Mouse (Mus musculus) B cell, adult 2 months (primary cell): ENCODE data around the gene Tenm4.
A peak's percentile ranks its signal among the peaks of the same experiment; 100 is the strongest.

Source experiments
- DNase-seq, 2 experiments: peaks; one replicate each; pipeline ENCODE4 v3.0.0; 2022

The Tenm4 gene

DNA sequence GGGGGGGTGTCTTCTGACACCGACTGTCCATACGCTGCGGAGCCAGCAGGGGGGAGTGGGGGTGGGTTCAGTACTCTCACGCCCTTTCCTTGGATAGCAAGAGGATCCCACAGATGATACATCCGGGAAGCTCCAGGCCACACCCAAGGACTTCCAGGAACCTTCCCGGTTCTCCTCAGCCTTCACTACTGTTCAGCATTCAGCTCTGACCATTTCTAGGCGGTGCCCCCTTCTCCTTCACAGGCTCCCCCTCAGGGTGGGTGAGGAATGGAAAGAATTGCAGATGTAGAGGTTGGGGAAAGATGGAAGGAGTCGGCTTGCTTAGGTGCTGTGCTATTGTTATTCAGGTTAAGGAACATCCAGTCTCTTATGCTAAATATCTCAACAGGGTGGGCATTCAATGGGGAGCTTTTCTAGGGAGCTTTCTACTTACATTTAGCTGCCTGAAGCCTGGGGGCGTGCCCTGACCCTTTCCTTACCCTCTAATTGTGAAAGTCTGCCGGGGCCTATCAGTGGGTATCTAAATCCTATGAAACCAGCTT, 33.8 kb downstream of the Tenm4 start:
- DNase-seq: no peak

DNA sequence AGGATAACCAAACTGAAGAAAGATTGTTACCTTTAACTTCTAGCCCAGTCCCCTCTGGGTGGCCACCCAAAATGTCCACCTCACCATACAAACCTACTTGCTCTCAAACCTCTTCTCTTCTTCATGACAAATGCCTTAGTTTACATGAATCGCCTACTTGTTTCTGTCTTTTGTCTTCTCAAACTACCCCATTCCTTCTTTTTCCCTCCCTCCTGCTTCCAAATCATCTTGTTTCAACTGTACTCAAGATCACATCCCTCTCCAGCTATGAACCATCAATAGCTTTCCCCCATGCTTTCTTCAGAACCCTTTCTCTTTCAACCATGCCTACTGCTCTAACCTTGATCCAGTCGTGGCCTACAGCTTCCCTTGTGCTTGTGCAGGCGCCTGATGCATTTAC, 36.0 kb downstream of the Tenm4 start:
- no peak for DNase-seq

DNA sequence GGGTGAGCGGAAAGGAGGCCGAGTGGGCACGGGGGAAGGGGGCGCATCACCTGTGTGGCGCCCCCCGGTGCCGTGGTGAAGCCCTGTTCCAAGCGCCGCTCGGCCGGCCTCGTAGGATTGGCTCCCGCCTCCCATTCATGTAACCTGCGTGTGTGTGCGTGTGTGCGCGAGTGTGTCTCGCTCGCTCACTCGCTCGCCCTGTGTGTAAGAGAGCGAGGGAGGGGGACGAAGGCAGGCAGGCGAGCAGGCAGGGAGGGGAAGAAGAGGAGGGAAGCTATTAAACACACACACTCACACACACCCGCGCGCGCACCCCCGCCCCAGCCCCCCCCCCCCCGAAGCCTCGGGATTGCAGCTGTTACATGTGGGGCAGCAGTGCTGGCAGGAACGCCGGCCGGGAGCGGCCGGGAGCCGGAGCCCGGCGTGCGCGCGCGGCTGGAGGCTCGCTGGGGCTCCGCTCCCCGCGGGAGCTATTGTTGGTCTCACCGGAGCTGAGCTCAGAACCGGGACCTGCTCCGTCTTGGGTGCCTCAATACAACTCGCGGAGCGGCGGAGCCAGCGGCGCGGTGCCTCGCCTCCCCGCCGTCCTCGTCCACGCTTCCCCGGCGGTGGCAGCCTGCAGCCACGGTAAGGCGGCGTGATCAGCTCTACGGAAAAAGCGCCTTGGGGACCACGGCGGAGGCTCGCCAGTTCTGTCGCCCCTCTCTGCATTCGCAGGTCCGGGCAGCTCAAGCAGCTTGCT, 38.9 kb downstream of the Tenm4 start:
- DNase-seq: no peak

DNA sequence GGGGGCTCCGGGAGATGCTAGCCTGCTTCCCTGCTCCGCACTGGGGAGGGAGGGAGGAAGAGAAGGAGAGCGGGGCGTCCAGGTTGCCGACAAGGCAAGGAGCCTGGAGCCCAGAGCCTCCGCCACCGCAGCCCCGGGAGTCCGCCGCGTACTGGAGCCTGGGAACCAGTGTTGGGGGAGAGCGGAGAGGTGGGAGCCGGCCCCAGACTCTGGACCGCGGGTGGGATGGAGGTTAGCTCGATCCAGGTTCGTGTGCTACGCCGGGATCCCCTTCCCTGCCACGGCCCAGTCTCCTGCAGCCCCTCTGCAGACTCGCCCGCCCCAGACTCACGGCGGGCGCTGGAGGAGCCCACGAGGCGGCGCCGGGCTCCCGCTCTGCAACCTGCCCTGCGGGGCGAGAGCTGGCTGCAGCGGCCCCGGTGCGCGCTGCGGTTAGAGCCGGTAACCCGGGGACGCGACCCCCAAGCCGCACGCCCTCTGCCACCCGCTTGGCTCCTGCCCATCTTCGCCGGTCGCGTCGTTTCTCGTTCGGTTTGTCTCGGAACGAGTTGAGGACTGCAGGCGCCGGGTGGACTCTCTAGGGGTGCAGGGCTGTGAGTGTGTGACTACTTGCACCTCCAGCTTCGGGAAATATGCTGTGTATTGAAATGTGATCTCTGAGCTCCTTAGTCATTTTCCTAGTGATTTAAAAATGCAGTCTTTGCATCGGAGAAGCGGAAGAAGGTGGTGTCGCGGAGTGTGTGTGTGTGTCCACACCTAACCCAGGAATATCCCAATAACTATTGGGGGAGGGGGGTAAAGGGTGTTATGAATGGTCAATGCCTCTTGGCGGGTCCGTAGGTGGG, 39.7 kb downstream of the Tenm4 start:
- no peak for DNase-seq

DNA sequence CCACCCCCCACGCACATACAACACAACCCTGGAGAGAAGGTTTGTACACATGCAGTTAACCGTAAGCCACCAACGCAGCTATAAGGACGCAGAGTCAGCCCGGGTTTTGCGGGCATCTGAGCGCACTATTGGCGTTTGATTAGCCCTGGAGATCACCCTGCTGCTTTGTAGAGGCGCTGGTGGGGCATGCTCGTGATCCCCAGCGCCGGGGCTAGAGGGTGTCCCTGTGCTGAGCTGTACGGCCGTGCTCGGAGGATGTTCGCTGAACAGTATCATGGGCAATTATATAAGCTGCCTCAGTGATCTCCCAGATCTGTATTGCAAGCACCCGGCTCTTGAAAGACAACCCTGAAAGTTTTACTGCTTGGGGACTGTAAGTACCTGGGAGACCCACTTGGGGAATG, 40.6 kb downstream of the Tenm4 start:
- DNase-seq: no peak

DNA sequence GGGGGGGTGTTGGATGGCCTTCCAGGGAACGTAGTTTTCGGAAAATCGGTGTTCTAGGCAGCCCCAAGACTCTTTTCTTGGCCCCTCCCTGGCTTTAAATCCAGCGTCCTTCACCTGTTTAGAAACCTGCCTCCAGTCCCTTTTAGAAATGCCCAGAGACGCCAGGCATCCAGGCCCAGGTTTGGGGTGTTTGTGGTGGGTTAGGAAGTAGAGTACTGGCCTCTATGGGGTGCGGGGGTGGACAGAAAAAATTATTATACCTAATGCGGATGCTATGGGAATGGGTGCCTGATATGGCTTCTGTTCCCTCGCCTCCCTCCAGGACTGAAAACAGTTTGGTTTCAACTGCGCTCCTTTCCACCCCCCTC, 41.2 kb downstream of the Tenm4 start:
- no peak for DNase-seq

DNA sequence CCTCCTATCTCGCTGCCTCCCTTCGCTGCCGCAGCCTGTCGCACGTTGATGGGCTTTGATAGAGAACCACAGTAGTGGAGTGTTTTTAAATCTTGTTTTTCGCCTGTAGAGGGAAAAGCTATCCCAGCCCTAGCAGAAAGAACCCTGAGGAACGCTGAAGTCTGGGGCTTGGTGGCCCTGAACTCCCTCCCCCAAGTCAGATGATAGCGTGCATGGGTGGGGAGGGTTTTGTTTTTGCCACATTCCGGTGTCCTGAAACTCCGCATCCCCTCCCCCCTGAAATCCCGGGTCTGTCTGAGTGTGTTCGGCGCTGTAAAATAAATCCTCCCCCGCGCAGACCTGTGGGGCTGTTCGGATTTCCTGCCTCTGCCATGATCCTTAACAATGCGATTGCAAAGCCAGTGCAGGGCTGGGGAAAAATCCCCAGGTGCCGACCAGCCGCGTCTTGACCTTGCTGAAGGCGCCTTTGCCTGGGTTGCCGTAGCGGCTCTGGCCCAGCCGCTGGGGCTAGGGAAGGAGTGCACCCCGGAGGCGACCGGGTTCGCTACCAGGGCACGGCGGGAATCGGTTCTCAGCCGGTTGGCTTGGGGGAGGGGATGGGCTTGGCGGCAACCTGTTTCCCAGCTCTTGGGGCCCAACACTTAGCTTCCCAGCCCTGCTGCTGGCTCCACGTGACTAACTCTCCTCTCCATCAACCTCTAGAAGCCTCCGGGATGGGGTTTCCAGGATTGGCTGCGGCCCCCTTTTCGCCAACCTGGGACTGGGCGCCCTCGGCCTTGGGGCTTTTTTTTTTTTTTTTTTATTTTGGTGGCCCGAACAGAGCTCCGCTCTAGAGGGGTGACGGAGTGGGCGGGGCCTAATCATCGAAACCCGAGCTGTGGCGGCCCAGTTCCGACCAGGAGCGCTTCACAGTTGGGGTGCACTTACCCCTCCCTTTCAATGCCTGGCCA, 41.8 kb downstream of the Tenm4 start:
- peak; percentile 5 for DNase-seq

DNA sequence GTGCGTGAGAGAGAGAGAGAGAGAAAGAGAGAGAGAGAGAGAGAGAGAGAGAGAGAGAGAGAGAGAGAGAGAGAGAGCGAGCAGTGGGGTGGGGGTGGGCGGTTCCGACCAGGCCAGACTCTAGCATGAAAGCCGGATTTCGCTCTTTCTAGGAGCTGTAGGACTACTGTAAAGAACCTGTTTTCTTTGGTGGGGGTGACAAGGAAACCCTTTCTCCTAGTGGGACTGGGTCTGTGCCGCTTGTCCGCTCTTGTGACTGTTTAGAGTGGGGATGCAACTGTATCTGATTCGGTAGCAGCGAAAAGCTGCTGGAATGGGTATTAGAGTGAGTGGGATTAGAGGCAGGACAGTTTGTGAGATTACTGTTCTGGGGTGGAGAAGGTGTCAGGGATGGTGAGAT, 42.7 kb downstream of the Tenm4 start:
- DNase-seq: no peak

DNA sequence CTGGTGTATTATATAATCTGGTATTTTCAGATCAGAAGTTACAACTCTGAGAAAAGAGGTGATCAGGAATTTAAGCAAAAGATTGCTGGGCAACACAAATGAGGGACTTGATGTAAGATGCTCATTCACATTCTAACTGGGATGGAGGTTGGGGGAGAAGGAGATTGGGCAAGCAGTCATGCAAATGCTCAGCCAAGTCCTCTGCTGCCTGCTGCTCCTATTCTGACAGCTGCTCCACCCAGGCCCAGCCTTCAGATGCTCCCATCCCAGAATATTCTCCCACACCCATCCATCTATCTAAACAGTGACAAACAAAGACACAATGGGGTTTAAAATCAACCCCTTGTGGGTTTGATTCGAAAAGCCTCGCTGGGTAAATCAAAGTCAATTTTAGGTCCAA, 43.8 kb downstream of the Tenm4 start:
- no peak for DNase-seq

DNA sequence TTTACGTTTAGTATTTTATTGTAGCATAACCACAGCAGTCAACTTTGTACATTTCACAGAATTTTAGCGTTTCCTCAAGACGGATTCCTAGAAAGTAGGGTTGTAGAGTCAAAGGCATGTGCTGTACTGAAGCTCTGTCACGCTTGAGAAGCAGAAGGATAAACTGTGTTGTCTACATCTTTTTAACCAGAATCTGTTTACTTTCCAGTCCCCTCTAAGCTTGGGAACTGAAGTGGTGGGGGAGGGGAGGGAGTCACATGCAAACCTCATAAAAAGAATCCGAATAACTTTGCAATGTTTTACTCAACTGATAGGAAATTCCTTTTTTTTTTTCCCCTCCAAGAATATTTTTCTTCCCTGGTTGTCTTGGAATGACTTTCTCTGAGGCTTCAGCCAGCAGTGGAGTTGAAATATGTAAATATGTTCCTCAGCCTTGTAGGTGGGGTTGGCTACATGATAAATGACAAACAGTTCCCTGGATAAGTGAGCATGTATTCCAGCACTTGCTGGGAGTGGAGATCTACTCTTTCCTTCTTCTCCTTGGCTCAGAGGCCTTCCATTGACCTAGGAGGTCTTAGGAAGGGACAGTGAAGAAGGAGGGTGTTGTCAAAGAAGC, 45.0 kb downstream of the Tenm4 start:
- DNase-seq: no peak

DNA sequence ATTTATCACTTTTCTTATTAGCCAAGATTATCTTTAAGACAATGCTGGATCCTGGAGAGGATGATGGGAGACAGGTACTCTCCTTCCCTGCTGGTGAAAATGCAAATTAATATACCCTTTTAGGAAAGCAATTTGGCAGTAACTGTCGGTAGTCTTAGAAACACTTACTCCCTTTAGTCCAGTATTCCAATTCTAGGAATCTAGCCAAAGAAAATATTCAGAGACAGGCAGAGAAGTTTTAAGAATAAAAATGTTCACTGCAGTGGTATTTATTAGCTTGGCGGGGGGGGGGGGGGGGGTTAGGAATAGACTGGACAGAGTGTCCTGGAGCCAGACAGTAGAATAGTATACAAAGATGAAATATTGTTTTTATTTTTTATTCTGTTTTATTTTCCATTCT, 48.3 kb downstream of the Tenm4 start:
- DNase-seq: no peak

DNA sequence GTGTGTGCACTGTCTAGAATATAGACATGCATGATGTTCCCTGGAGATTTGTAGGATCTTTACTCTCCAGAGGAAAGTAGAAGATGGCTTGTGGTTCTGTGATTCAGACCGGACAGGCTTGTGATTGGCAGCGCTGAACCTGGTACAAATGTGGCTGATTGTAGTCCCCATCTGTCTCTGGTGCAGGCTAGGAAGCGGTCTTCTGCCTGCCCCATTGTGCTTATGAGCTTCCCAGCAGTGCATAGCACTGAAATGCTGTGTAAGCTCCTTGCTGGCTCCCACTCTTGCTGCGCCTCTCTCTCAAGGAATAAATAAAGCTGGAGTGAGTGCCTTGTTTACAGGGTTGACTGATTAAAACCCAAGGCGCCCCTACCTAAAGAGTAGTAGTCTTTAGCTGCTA, 49.6 kb downstream of the Tenm4 start:
- DNase-seq: no peak

DNA sequence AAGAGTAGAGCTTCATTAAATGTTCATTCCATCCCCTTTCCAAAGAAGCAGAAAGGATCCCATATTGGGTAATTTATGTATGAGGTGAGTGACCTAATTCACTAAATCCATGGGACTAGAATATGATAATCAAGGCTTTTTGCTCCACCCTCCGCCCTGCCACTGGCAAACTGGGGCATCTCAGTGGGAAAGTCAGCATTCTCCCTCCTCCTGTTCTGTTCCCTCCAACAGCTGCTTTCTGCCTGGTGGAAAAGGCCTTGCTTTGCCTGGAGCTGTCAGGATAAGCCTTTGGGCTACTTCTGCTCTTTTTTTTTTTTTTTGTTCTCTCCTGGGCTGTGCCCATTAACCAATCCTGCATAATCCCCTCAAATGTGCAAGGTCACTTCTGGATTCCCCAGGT, 51.5 kb downstream of the Tenm4 start:
- DNase-seq: no peak

DNA sequence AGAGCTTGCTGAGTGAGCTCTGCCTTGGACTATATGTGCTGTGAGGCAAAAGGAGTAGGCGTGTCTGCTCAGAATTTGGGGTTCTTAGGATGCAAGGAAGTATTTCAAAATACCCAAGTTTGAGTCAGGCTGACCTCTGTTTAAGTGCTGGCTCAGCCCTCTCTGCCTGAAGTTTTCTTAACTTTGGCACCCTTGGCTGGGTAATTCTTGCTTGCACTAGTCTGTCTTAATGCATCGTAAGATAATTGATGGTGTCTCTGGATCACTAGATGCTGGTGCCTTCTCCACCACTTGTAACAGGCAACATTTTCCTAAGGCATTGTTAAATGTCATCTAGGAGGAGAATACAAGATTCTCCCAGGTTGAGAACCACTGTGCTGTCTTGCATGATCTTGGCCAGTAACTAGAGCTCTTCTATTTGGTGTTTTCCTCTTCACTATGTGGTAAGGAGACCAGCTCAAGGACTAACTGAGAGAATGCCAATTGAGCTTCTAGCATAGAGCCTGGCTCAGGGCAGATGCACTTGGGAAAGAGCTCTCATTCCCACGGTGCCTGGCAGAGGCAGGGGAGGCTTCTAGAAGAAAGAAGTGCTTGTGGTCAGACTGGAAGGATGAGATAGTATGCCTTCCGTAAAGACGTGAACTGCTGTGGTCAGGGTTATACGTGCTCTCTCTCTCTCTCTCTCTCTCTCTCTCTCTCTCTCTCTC, 57.7 kb downstream of the Tenm4 start:
- DNase-seq: no peak

DNA sequence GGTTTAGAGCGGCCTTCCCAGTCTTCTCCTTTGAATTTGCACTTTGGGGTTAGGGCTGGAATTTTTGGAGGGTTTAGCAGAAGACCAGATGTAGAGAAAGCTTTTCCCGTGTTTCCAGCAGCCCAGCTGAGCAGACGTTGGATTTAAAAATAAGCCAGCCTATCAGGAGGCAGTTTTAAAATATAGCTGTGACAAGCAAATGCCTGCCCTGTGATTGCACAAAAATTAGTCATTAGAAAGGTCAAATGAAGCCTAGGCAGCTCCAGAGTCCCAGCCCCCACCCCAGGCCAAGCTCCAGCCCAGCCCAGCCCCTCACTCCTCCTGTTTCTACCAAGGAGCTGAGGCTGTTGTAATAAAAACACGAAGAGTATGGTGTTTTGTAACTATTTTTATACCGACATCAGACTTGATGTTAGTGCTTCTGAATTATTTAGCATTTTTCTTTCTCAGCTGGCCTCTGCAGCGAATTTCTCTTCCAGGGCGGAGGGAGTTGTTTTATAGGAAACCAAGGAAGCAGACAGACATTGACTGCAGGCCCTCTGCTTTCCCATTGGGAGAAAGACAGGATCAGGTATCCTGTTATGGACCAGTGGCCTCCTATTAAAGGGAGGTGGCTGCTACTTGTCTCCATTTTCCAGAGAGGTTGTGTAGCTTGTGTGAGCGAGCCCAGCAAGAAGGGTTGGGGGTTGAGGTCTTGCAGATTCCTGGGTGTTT, 59.1 kb downstream of the Tenm4 start:
- no peak for DNase-seq

DNA sequence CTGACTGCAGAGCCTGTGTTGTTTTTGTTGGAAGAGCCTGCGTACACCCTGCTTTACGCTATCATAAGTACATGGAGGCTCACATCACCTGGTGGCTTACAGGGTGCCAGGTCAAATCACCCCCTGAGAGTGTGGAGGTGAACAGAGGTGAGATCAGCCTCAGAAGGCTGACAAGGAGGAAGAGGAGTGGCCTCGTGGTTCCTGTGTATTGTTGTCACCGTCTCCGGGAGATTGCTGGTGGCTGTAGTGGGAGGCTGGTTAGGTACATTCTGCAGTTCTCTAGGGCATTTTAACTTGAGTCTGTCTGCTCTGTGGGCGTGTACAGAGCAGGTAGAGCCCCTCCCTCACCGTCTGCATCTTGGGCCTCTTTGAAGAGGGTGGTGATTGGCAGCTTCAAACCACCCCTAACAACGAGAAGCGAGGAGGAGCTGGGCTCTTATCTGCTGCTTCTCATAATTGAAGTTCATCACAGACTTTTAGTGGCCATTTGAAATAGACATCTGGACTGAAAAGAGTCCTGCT, 59.7 kb downstream of the Tenm4 start:
- no peak for DNase-seq

DNA sequence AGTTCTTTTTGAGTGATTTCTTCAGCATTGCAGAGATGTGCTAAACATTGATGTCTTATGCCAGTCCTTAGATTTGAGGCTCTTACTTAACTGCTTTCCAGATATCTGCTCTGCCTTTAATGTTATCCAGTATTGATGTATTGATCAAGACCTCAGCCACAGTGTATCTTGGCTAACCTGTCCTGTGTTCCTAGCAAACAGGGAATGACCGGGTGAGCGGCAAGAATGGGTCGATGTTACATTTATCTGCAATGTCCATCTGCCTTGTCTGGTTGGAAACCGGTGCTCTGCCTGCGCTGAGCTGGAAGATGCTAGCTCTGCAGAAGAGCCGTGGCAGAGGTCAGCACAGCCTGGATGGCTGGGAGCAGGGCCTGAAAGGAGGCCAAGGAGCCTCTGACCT, 64.8 kb downstream of the Tenm4 start:
- DNase-seq: no peak

DNA sequence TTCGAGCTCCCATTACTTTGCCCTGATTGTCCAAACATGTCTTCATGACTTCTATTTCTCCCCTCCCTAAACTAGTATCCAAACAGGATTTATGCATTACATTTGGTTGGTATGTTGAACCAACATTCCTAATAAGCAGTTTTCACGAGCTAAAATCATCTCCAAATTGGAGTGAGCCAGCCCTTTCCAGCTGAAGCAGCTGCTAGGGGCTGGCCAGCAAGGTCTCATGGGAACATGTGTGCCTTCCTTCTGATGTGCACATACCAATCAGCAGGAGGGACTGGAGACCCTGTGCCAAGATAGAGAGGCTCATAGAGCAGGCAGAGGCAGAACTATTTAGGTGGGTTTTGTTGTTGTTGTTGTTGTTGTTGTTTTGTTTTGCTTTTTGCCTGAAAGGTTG, 69.6 kb downstream of the Tenm4 start:
- no peak for DNase-seq

DNA sequence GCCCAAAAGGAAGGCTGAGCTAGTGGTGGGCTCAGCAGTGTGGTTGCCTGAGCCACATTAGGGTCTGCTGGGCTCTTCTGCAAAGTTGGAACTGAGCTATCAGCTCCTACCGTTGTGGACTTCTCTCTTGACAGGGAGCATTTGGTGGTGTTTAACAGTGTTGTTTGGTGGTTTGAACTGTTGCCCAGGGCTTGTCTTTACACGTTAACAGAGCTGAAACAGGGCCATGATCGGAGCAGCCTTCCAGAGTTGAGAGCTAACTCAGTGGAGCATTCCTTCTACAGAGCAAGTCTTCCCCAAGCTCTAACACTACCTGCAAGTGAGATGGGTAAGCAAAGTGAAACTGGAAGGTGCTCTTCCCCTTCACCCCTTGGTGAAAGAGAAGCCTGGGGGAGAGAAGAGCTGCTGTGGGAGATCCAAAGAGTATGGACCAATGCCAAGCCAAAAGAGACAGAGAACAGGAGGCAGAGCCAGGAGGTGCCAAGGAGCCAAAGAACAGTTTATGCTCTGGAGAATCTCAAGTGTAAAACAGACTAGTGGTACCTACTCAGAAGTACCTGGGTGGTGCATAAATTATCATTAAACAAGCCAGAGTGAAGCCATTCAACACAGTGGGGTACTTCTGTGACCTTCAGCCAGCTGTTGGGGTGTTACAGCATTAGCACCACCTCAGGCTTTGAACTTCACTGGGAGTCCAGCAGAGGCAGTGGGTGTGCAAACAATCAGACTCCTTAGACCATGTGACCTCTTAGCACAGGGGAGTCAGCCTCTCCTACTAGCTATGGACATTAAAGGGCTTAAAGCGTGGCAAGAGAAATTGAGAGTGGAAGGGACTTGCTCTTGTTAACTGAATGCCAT, 71.5 kb downstream of the Tenm4 start:
- no peak for DNase-seq

DNA sequence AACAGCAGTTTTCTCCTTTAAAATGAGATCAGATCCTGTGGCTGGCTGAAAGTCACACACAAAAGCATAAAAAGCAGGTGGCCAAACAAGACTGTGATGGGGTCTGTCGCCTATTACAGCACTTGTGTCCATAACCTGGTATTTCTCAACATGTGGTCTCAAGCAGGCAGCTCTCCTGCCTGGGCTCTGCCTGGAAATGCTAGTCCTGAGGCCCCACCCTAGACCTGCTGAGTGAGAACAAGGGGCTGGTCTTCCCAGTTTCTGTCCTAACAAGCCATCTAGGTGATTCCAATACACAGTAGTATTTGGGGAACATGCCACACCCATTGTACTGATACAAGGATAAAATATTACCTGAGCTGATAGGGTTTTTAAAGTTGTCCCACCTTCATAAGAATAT, 73.8 kb downstream of the Tenm4 start:
- no peak for DNase-seq
